Mouse (Mus musculus) central nervous system, embryonic 18 days (tissue): ENCODE data around the gene Slc39a5. TPM values are rescaled to one million over a fixed set of nuclear protein-coding genes. Genes with fewer than 3 reads are reported as not detected.

ENCODE experiments used
- polyA plus RNA-seq: library from polyadenylated mRNA; depleted of rRNA; stranded (reverse); fragments of >200 nt; gene quantifications from 2 replicates; pipeline ENCODE4 v1.2.3, GENCODE M21; 2012; rRNA removed

The Slc39a5 gene
- polyA plus RNA-seq = 0.53 and 0.54 TPM in 2 replicates

GRCm38 (mm10) chr10:128401056-128401455, at the start of gene Slc39a5:
Gene Slc39a5, minus strand, starts transcription at chr10:128401229.

GRCm38 (mm10) chr10:128411211-128412054, 10.4 kb upstream of the Slc39a5 start, which contains the start of the genes Nabp2 and Rnf41:
Gene Nabp2, minus strand, starts transcription at chr10:128411492.
Gene Rnf41, plus strand, starts transcription at chr10:128411657.

GRCm38 (mm10) chr10:128376455-128377211, 24.4 kb downstream of the Slc39a5 start, which contains the start of gene Ankrd52:
Gene Ankrd52, plus strand, starts transcription at chr10:128377115.

DNA sequence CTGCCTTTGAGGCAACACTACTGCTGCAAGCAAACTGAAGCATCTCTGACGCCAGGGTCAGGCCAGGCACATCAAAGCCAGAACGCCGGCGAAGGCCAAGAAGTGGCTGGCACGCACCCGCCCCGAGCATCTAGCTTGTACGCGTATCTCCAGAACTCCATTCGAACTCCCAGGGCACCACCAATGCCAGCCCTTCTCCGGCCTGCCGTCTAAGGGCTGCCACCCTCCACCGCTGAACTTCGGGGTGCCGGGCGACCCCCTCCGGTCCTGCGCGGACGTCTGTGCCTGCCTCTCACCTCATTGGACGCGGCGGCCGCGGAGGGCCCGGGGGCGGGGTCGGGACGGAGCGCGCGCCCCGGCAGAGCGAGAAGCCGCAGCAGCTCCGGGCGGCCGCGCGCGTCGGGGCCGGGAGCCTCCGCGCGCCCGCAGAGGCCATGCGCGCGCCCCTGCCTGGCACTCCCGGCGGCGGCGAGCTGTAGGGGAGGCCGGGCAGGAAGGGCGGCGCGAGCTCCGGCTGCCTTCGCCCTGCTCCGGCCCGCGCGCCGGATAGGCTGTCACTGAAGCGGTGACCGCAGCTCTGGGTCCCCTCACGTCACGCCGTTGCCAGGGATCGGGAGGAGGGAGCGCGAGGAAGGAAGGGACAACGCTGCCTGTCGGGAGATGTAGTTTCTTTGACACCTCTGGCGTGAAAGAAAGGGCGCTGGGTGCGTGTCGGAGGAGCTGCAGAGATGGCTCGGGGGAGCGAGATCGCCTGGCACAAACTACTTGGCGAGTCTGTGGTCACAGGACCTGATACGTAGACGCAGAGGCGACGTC, 32.4 kb downstream of the Slc39a5 start, which contains the start of gene Coq10a:
Coq10a (minus strand) TSS at position 596 of the 816 bp plus-strand sequence.

Other genes starting within 250 kb of the Slc39a5 start
- 15.2 and 16.2 TPM in 2 replicates for gene Rbms2, start 220.9 kb downstream of the Slc39a5 start, polyA plus RNA-seq
- gene Gls2, start 206.8 kb downstream of the Slc39a5 start, polyA plus RNA-seq = 4.4 and 4.9 TPM in 2 replicates
- gene Spryd4, start 189.4 kb downstream of the Slc39a5 start, polyA plus RNA-seq = 13.7 and 13.9 TPM in 2 replicates
- gene Mip, start 175.4 kb downstream of the Slc39a5 start, polyA plus RNA-seq = 0.05 and 0.11 TPM in 2 replicates
- gene Timeless, start 169.2 kb downstream of the Slc39a5 start, polyA plus RNA-seq = 8.5 and 8.8 TPM in 2 replicates
- gene Apon, start 147.1 kb downstream of the Slc39a5 start, polyA plus RNA-seq = 0.12 TPM in 2 replicates
- gene Apof, start 132.6 kb downstream of the Slc39a5 start, polyA plus RNA-seq = 0.12 and 0.17 TPM in 2 replicates
- gene Stat2, start 130.7 kb downstream of the Slc39a5 start, polyA plus RNA-seq = 33.4 and 33.7 TPM in 2 replicates
- gene Il23a, start 102.5 kb downstream of the Slc39a5 start, polyA plus RNA-seq = 0.12 and 0.13 TPM in 2 replicates
- gene Pan2, start 97.9 kb downstream of the Slc39a5 start, polyA plus RNA-seq = 30.4 and 30.5 TPM in 2 replicates
- gene Cnpy2, start 78.8 kb downstream of the Slc39a5 start, polyA plus RNA-seq = 88.9 and 96.2 TPM in 2 replicates
- gene Cs, start 63.5 kb downstream of the Slc39a5 start, polyA plus RNA-seq = 197 and 201 TPM in 2 replicates
- gene Coq10a, start 32.2 kb downstream of the Slc39a5 start, polyA plus RNA-seq = 86.2 and 87.5 TPM in 2 replicates
- gene Ankrd52, start 24.1 kb downstream of the Slc39a5 start, polyA plus RNA-seq = 41.2 and 46.4 TPM in 2 replicates
- 95.9 and 102 TPM in 2 replicates for gene Nabp2, start 10.3 kb upstream of the Slc39a5 start, polyA plus RNA-seq
- 84.4 and 89.6 TPM in 2 replicates for gene Rnf41, start 10.4 kb upstream of the Slc39a5 start, polyA plus RNA-seq
- gene Smarcc2, start 58.0 kb upstream of the Slc39a5 start, polyA plus RNA-seq = 299 and 327 TPM in 2 replicates
- 1,229 and 1,412 TPM in 2 replicates for gene Myl6, start 92.9 kb upstream of the Slc39a5 start, polyA plus RNA-seq
- 50.3 and 54.8 TPM in 2 replicates for gene Myl6b, start 97.5 kb upstream of the Slc39a5 start, polyA plus RNA-seq
- 12.2 and 13.9 TPM in 2 replicates for gene Esyt1, start 124.6 kb upstream of the Slc39a5 start, polyA plus RNA-seq
- 16.5 and 17.2 TPM in 2 replicates for gene Zc3h10, start 146.5 kb upstream of the Slc39a5 start, polyA plus RNA-seq
- gene Rpl41, start 148.1 kb upstream of the Slc39a5 start, polyA plus RNA-seq = 2,248 and 2,668 TPM in 2 replicates
- 131 and 136 TPM in 2 replicates for gene Pa2g4, start 164.8 kb upstream of the Slc39a5 start, polyA plus RNA-seq
- gene Erbb3, start 188.4 kb upstream of the Slc39a5 start, polyA plus RNA-seq = 1.5 and 1.7 TPM in 2 replicates
- gene Rps26, start 225.5 kb upstream of the Slc39a5 start, polyA plus RNA-seq = 964 and 983 TPM in 2 replicates
- gene Ikzf4, start 244.8 kb upstream of the Slc39a5 start, polyA plus RNA-seq = 18.4 and 21.2 TPM in 2 replicates